Mouse (Mus musculus) embryo, embryonic 11.5 days (tissue): ENCODE results near the gene Slc38a8.

ENCODE experiments used
- DNase-seq: peaks from one replicate; pipeline ENCODE4 v3.0.0-alpha.2; 2012; ENCODE audit warnings: low read depth, low spot score

Gene Slc38a8

GRCm38 (mm10) chr8:119487093-119487492 is 14.4 kb downstream of the Slc38a8 start:
- DNase-seq: no peak

- no peak for DNase-seq
Observed at GRCm38 (mm10) chr8:119484145-119484896, 17.2 kb downstream of the Slc38a8 start.

GRCm38 (mm10) chr8:119478684-119479083 is 22.8 kb downstream of the Slc38a8 start:
- DNase-seq: no peak

GRCm38 (mm10) chr8:119468091-119468490 is 33.4 kb downstream of the Slc38a8 start:
- no peak for DNase-seq

GRCm38 (mm10) chr8:119466794-119467193 is 34.7 kb downstream of the Slc38a8 start:
- DNase-seq: no peak

- DNase-seq: no peak
Observed at GRCm38 (mm10) chr8:119466105-119466504, 35.4 kb downstream of the Slc38a8 start.

GRCm38 (mm10) chr8:119463709-119464108 is 37.8 kb downstream of the Slc38a8 start:
- no peak for DNase-seq

GRCm38 (mm10) chr8:119461356-119461755 is 40.1 kb downstream of the Slc38a8 start:
- DNase-seq: no peak

- DNase-seq: no peak
Observed at GRCm38 (mm10) chr8:119459724-119460123, 41.8 kb downstream of the Slc38a8 start.

- no peak for DNase-seq
Observed at GRCm38 (mm10) chr8:119456045-119456444, 45.5 kb downstream of the Slc38a8 start.

GRCm38 (mm10) chr8:119452919-119453318 is 48.6 kb downstream of the Slc38a8 start:
- DNase-seq: no peak

GRCm38 (mm10) chr8:119451131-119451530 is 50.4 kb downstream of the Slc38a8 start:
- no peak for DNase-seq

GRCm38 (mm10) chr8:119449627-119450026 is 51.9 kb downstream of the Slc38a8 start:
- DNase-seq: no peak

- no peak for DNase-seq
Observed at GRCm38 (mm10) chr8:119447781-119448170, 53.7 kb downstream of the Slc38a8 start.

GRCm38 (mm10) chr8:119446990-119447780 is 54.3 kb downstream of the Slc38a8 start:
- no peak for DNase-seq

GRCm38 (mm10) chr8:119446211-119446989 is 55.1 kb downstream of the Slc38a8 start, which contains the start of gene Necab2:
Gene Necab2, plus strand, starts transcription at chr8:119446719.
- DNase-seq: peak; percentile 73

- no peak for DNase-seq
Observed at GRCm38 (mm10) chr8:119442970-119443369, 58.5 kb downstream of the Slc38a8 start.

- DNase-seq: no peak
Observed at GRCm38 (mm10) chr8:119442013-119442412, 59.5 kb downstream of the Slc38a8 start.

- no peak for DNase-seq
Observed at GRCm38 (mm10) chr8:119440952-119441270, 60.6 kb downstream of the Slc38a8 start.

- peak; percentile 74 for DNase-seq
Observed at GRCm38 (mm10) chr8:119440250-119440951, 61.1 kb downstream of the Slc38a8 start.

- no peak for DNase-seq
Observed at GRCm38 (mm10) chr8:119439893-119440249, 61.6 kb downstream of the Slc38a8 start.

GRCm38 (mm10) chr8:119439424-119439823 is 62.1 kb downstream of the Slc38a8 start:
- no peak for DNase-seq
